Mouse (Mus musculus) stomach, postnatal 0 days (tissue): ENCODE data around the gene Cilp2.

Experiments
- CTCF ChIP-seq: IDR thresholded peaks from 2 replicates; pipeline ENCODE4 v1.5.1; 2016; ENCODE audit warnings: antibody characterized with exemption, low read depth, mild to moderate bottlenecking, moderate library complexity
- EP300 ChIP-seq: optimal IDR thresholded peaks from 2 replicates; pipeline ENCODE3; 2016; ENCODE audit warnings: antibody characterized with exemption

DNA sequence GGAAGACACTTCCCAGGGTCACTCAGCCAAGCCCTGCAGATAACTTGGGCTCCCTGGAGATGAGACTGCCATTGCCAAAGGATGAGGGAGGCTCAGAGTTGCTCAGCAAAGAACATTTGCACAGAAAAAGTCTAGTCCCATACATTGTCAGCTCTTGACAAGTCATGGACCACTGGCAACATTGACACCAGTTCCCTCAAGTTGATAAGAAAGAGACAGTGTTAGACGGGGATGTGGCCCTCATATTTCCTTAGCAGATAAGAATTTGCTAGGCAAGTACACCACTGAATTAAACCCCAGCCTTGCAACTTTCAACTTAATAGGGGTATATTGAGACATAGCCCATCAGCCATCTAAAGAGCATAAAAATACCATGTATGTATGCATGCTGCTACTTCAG lies 36.5 kb upstream of the Cilp2 start:
- TF ChIP-seq CTCF: no peak
- no peak for TF ChIP-seq EP300
